Mouse (Mus musculus) intestine, embryonic 15.5 days (tissue): Measurements from ENCODE around the gene Ikzf1. TPM values are rescaled to one million over a fixed set of nuclear protein-coding genes. Genes with fewer than 3 reads are reported as not detected.

Source experiments
- ATAC-seq: fragments of 200-750 bp; cut with Nextera tagmentation; 2 replicates; pipeline ENCODE4 v1.8.0; 2017; ENCODE audit warnings: moderate TSS enrichment, moderate library complexity
- H3K27ac ChIP-seq: fragments of 300-500 bp; sonication (generic); 2 replicates; pipeline ENCODE4 v1.5.1; 2015; ENCODE audit warnings: mild to moderate bottlenecking, inconsistent platforms
- H3K27me3 ChIP-seq: fragments of 300-500 bp; sonication (generic); replicated peaks from 2 replicates; pipeline ENCODE4 v1.6.1; 2015; ENCODE audit warnings: inconsistent platforms
- H3K36me3 ChIP-seq: fragments of 300-500 bp; sonication (generic); 2 replicates; pipeline ENCODE4 v1.6.1; 2015; ENCODE audit warnings: inconsistent platforms
- H3K4me1 ChIP-seq: fragments of 300-500 bp; sonication (generic); replicated peaks from 2 replicates; pipeline ENCODE4 v1.6.1; 2015; ENCODE audit warnings: inconsistent platforms
- H3K4me2 ChIP-seq: fragments of 300-500 bp; sonication (generic); replicated peaks from 2 replicates; pipeline ENCODE4 v1.6.1; 2015; ENCODE audit warnings: mild to moderate bottlenecking, inconsistent platforms
- H3K4me3 ChIP-seq: fragments of 300-500 bp; sonication (generic); replicated peaks from 2 replicates; pipeline ENCODE4 v1.5.1; 2015; ENCODE audit warnings: inconsistent platforms
- H3K9ac ChIP-seq: fragments of 300-500 bp; sonication (generic); 2 replicates; pipeline ENCODE4 v1.6.1; 2015; ENCODE audit warnings: inconsistent platforms
- H3K9me3 ChIP-seq: fragments of 300-500 bp; sonication (generic); 2 replicates; pipeline ENCODE4 v1.6.1; 2016; ENCODE audit warnings: inconsistent platforms
- WGBS: fragments of 180-500 bp; shearing (Covaris S2); methylation state at CpG from one replicate; pipeline ENCODE4 v1.1.7; 2015; 5-methylcytosine and 5-hydroxymethylcytosine counted together
- polyA plus RNA-seq: library from polyadenylated mRNA; unstranded; fragments of >200 nt; fragmentation: Nextera tagmentation; extraction: Ambion mirVana; gene quantifications from 2 replicates; pipeline ENCODE4 v1.2.1, GENCODE M21; 2015

Gene Ikzf1
- polyA plus RNA-seq, 1 experiment from 2014 or later: 1.5 TPM

GRCm38 (mm10) chr11:11763211-11763666 is 78.4 kb downstream of the Ikzf1 start:
- no peaks in the 10 kb centered on the region for H3K36me3 ChIP-seq
- H3K4me2 ChIP-seq: no peak overlapping the region
- no peak overlapping the region for H3K9ac ChIP-seq
- no peaks in the 10 kb centered on the region for H3K4me1 ChIP-seq
- ATAC-seq: no peak
- H3K4me3 ChIP-seq: no peak overlapping the region
- 71% methylated on average over 4 of the region's 4 CpGs for WGBS
- no peaks in the 10 kb centered on the region for H3K9me3 ChIP-seq
- no peak overlapping the region for H3K27ac ChIP-seq
- no peaks in the 10 kb centered on the region for H3K27me3 ChIP-seq

- H3K27me3 ChIP-seq: no peaks in the 10 kb centered on the region
- no peak overlapping the region for H3K4me3 ChIP-seq
- no peak overlapping the region for H3K4me2 ChIP-seq
- no peaks in the 10 kb centered on the region for H3K4me1 ChIP-seq
- no peaks in the 10 kb centered on the region for H3K36me3 ChIP-seq
- no peak for ATAC-seq
- no peak overlapping the region for H3K9ac ChIP-seq
- WGBS: 85% methylated on average over 1 of the region's 1 CpGs
- no peaks in the 10 kb centered on the region for H3K9me3 ChIP-seq
- H3K27ac ChIP-seq: no peak overlapping the region
These were observed 80.6 kb downstream of the Ikzf1 start for GRCm38 (mm10) chr11:11765414-11765813.

GRCm38 (mm10) chr11:11766105-11766504 is 81.3 kb downstream of the Ikzf1 start:
- no peak overlapping the region for H3K4me2 ChIP-seq
- H3K9ac ChIP-seq: no peak overlapping the region
- no peak for ATAC-seq
- no peaks in the 10 kb centered on the region for H3K27me3 ChIP-seq
- H3K9me3 ChIP-seq: no peaks in the 10 kb centered on the region
- H3K4me1 ChIP-seq: no peaks in the 10 kb centered on the region
- no peak overlapping the region for H3K4me3 ChIP-seq
- 74% methylated on average over 1 of the region's 1 CpGs for WGBS
- no peaks in the 10 kb centered on the region for H3K36me3 ChIP-seq
- H3K27ac ChIP-seq: no peak overlapping the region

GRCm38 (mm10) chr11:11766736-11767135 is 81.9 kb downstream of the Ikzf1 start:
- ATAC-seq: no peak
- H3K4me3 ChIP-seq: no peak overlapping the region
- H3K27me3 ChIP-seq: no peaks in the 10 kb centered on the region
- H3K27ac ChIP-seq: no peak overlapping the region
- H3K9me3 ChIP-seq: no peaks in the 10 kb centered on the region
- H3K36me3 ChIP-seq: no peaks in the 10 kb centered on the region
- no peak overlapping the region for H3K4me2 ChIP-seq
- H3K9ac ChIP-seq: no peak overlapping the region
- no peaks in the 10 kb centered on the region for H3K4me1 ChIP-seq

GRCm38 (mm10) chr11:11768057-11768456 is 83.3 kb downstream of the Ikzf1 start:
- no peak for ATAC-seq
- WGBS: 81% methylated on average over 2 of the region's 2 CpGs

GRCm38 (mm10) chr11:11769281-11769680 is 84.5 kb downstream of the Ikzf1 start:
- ATAC-seq: no peak
- no peak overlapping the region for H3K27ac ChIP-seq
- no peaks in the 10 kb centered on the region for H3K4me1 ChIP-seq
- WGBS: 93% methylated on average over 20 of the region's 20 CpGs
- no peak overlapping the region for H3K9ac ChIP-seq
- H3K9me3 ChIP-seq: no peaks in the 10 kb centered on the region
- H3K36me3 ChIP-seq: no peaks in the 10 kb centered on the region
- H3K27me3 ChIP-seq: no peaks in the 10 kb centered on the region
- no peak overlapping the region for H3K4me2 ChIP-seq
- H3K4me3 ChIP-seq: no peak overlapping the region

More at GRCm38 (mm10) chr11:11768057-11768456, 83.3 kb downstream of the Ikzf1 start:
- no peaks in the 10 kb centered on the region for H3K36me3 ChIP-seq
- no peak overlapping the region for H3K27ac ChIP-seq
- no peak overlapping the region for H3K4me3 ChIP-seq
- H3K27me3 ChIP-seq: no peaks in the 10 kb centered on the region
- H3K4me1 ChIP-seq: no peaks in the 10 kb centered on the region
- no peak overlapping the region for H3K4me2 ChIP-seq
- no peak overlapping the region for H3K9ac ChIP-seq
- no peaks in the 10 kb centered on the region for H3K9me3 ChIP-seq

- ATAC-seq: no peak
- H3K4me3 ChIP-seq: no peak overlapping the region
- WGBS: 84% methylated on average over 3 of the region's 3 CpGs
These were observed 85.9 kb downstream of the Ikzf1 start for GRCm38 (mm10) chr11:11770691-11771090.

GRCm38 (mm10) chr11:11772196-11772595 is 87.4 kb downstream of the Ikzf1 start:
- WGBS: 85% methylated on average over 4 of the region's 4 CpGs
- Histone ChIP-seq H3K36me3 (no peaks in the 10 kb centered on the region), H3K9ac (no peak overlapping the region), H3K27me3 (no peaks in the 10 kb centered on the region), H3K4me2 (no peak overlapping the region), H3K27ac (no peak overlapping the region), H3K4me3 (no peak overlapping the region), H3K4me1 (no peaks in the 10 kb centered on the region), H3K9me3 (no peaks in the 10 kb centered on the region)
- ATAC-seq: no peak

More at GRCm38 (mm10) chr11:11770691-11771090, 85.9 kb downstream of the Ikzf1 start:
- H3K9me3 ChIP-seq: no peaks in the 10 kb centered on the region
- no peaks in the 10 kb centered on the region for H3K4me1 ChIP-seq
- no peak overlapping the region for H3K4me2 ChIP-seq
- H3K36me3 ChIP-seq: no peaks in the 10 kb centered on the region
- H3K27ac ChIP-seq: no peak overlapping the region
- no peaks in the 10 kb centered on the region for H3K27me3 ChIP-seq
- no peak overlapping the region for H3K9ac ChIP-seq

- Histone ChIP-seq H3K27me3 (no peaks in the 10 kb centered on the region), H3K27ac (no peak overlapping the region), H3K4me2 (no peak overlapping the region), H3K36me3 (no peaks in the 10 kb centered on the region), H3K9me3 (no peaks in the 10 kb centered on the region), H3K9ac (no peak overlapping the region), H3K4me1 (no peaks in the 10 kb centered on the region), H3K4me3 (no peak overlapping the region)
- 94% methylated on average over 4 of the region's 4 CpGs for WGBS
- no peak for ATAC-seq
These were observed 89.6 kb downstream of the Ikzf1 start for GRCm38 (mm10) chr11:11774384-11774783.

- H3K9me3 ChIP-seq: no peaks in the 10 kb centered on the region
- ATAC-seq: no peak
- H3K27me3 ChIP-seq: no peaks in the 10 kb centered on the region
- no peak overlapping the region for H3K27ac ChIP-seq
- no peak overlapping the region for H3K4me3 ChIP-seq
- H3K4me2 ChIP-seq: no peak overlapping the region
- no peak overlapping the region for H3K9ac ChIP-seq
- H3K4me1 ChIP-seq: no peaks in the 10 kb centered on the region
- whole genome bisulfite sequencing: 88% methylated on average over 5 of the region's 5 CpGs
- H3K36me3 ChIP-seq: no peaks in the 10 kb centered on the region
These were observed 90.1 kb downstream of the Ikzf1 start for GRCm38 (mm10) chr11:11774893-11775292.

- Histone ChIP-seq H3K36me3 (no peaks in the 10 kb centered on the region), H3K4me2 (no peak overlapping the region), H3K27me3 (no peaks in the 10 kb centered on the region), H3K9ac (no peak overlapping the region), H3K9me3 (no peaks in the 10 kb centered on the region), H3K4me1 (no peaks in the 10 kb centered on the region), H3K27ac (no peak overlapping the region), H3K4me3 (no peak overlapping the region)
- ATAC-seq: no peak
- WGBS: 70% methylated on average over 4 of the region's 4 CpGs
These were observed 91.4 kb downstream of the Ikzf1 start for GRCm38 (mm10) chr11:11776071-11776821.

- Histone ChIP-seq H3K4me3 (no peak overlapping the region), H3K27me3 (no peaks in the 10 kb centered on the region), H3K4me2 (no peak overlapping the region), H3K4me1 (no peaks in the 10 kb centered on the region), H3K27ac (no peak overlapping the region), H3K36me3 (no peaks in the 10 kb centered on the region), H3K9me3 (no peaks in the 10 kb centered on the region), H3K9ac (no peak overlapping the region)
- no peak for ATAC-seq
- WGBS: 85% methylated on average over 7 of the region's 7 CpGs
These were observed 92.0 kb downstream of the Ikzf1 start for GRCm38 (mm10) chr11:11776822-11777174.

GRCm38 (mm10) chr11:11777246-11777645 is 92.4 kb downstream of the Ikzf1 start:
- no peaks in the 10 kb centered on the region for H3K9me3 ChIP-seq
- H3K27ac ChIP-seq: no peak overlapping the region
- H3K36me3 ChIP-seq: no peaks in the 10 kb centered on the region
- 62% methylated on average over 3 of the region's 3 CpGs for WGBS
- ATAC-seq: no peak
- no peak overlapping the region for H3K4me2 ChIP-seq
- H3K4me1 ChIP-seq: no peaks in the 10 kb centered on the region
- no peak overlapping the region for H3K9ac ChIP-seq
- no peak overlapping the region for H3K4me3 ChIP-seq
- no peaks in the 10 kb centered on the region for H3K27me3 ChIP-seq
